Mouse (Mus musculus): ENCODE results near the gene Gin1. TPM values are rescaled to one million over a fixed set of nuclear protein-coding genes. Genes with fewer than 3 reads are reported as not detected.
"Not testable (repeated sequence)": the region's sequence is repeated elsewhere in the genome, so short reads cannot be mapped to it uniquely, and the experiment has no call there.

Gene Gin1
- total RNA-seq (2022), result 10 to 100 TPM; 11.2 to 16.0 (median 12.7) TPM

DNA sequence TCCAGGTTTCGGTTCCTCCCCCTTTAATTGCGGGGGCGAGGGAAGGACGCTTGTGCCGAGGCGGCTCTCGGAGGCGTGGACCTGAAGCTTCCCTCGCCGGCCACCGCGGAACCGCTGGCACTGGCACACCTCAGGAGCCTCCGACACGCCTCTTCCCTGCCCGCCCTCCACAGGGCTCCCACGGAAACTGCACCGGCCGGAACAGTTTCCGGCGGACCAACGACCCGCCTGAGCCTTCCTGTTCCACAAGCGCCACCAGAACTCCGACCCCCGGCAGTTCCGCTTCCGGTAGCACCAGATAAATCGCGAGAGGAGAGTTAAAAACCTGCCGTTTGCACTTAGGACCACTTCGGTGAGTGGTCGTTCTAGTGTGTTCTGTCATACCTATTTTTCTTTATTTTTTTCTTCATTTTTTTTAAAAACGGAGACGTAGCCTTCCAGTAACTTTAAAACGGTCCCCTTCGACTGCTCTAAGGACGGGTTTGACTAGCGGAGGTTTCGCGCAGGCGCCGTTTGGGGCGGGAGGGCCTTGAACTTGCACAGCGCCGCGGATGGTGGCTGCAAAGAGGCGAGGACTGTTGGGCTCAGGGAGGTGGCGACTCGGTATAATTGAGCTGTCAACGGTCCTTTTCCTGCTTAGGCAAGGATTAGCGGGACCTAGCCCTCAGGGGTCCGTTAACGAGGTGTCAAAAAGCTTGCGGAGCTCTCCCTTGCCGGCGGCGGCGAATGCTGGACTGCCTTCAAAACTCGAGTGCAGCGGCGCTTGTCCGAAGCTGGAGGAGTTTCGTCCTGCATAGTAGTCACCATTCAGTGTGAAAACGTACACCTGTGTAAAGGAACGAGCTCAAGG is at the start of gene Gin1, which contains the start of gene Ppip5k2:
Gene Gin1, plus strand, starts transcription at position 269 of the 850 bp plus-strand sequence.
Gene Ppip5k2, minus strand, starts transcription at position 508 of the 850 bp plus-strand sequence.
- peak; percentile 92 for DNase-seq

DNA sequence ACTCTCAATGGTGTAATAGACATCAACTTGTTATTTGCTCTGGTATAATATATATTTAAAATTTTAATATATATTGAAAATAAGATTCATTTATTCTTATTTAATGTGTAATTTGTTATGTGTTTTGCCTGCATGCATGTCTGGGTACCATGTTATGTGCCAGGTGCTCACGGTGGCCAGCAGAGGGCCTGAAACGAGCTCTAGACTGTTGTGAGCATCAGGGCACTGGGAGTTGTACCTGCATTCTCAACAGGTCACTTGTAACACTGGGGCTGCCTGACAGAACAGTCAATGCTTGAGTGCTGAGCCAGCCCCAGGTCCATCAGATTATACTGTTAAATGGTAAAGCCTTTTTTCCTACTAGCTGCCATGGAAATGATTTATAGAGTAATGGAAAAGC is 43.2 kb upstream of the Gin1 start:
- no peak for DNase-seq

- DNase-seq, result no peak
These were observed 40.6 kb upstream of the Gin1 start for GRCm38 (mm10) chr1:97729339-97729738.

GRCm38 (mm10) chr1:97743063-97743462 is 26.9 kb upstream of the Gin1 start:
- no peak for DNase-seq

GRCm38 (mm10) chr1:97745712-97746111 is 24.3 kb upstream of the Gin1 start:
- DNase-seq, result no peak

DNA sequence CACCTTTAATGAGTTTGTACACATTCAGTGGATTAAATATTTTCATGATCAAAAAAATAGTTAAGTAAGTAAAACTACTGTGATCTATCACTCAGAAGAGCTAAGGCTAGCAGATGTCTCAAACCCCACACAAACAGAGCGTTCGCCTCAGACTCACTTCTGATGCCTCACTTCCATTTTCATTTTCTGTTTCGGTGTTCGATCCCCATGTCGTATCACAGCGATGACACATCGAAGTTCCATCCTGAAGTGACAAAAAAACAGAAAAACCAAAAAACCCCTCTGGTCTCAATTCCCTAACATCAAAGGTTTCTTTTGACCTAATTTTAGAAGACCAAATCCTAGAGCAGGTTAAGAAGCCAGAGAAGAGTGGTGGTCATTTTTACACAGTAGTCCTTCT is 23.7 kb upstream of the Gin1 start:
- DNase-seq, result no peak

- no peak for DNase-seq
These were observed 21.8 kb upstream of the Gin1 start for GRCm38 (mm10) chr1:97748163-97748562.

GRCm38 (mm10) chr1:97753216-97753615 is 16.8 kb upstream of the Gin1 start:
- no peak for DNase-seq

DNA sequence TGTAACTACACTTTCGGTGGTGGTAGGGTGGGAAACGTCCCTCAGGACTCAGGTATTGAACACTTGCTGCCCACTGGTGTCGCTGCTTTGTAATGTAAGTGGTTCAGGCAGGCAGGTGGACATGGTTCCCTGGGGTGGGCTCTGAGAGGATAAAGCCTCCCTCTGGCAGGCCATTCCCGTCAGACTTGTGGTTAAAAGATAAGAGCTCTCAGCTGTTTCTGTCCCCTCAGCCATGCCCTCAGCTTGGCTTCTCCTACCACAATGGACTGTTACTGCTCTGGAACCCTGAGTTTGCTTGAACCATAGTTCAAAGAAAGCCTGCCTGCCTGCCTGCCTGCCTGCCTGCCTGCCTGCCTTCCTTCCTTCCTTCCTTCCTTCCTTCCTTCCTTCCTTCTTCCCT is 15.6 kb upstream of the Gin1 start:
- no peak for DNase-seq

- DNase-seq, result no peak
These were observed 10.1 kb upstream of the Gin1 start for GRCm38 (mm10) chr1:97759841-97760240.

DNA sequence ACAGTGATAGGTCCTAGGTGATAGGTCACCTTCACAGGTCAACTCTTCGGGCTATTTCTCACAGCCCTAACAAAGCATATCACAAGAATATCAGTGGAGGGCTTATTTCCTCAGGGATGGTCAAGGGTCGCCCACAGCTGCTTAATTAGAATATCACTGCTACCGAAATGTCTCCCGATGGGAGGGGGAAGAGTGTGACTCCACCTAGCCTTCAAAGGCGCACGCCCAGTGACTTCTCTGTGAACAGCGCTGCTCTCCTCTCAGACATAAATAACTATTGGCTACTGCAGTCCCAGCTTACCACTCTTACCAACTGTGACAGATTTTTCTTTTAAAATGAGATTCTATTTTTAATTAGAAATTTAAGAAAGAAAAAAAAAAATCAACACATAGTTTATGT is 9.4 kb upstream of the Gin1 start:
- no peak for DNase-seq

DNA sequence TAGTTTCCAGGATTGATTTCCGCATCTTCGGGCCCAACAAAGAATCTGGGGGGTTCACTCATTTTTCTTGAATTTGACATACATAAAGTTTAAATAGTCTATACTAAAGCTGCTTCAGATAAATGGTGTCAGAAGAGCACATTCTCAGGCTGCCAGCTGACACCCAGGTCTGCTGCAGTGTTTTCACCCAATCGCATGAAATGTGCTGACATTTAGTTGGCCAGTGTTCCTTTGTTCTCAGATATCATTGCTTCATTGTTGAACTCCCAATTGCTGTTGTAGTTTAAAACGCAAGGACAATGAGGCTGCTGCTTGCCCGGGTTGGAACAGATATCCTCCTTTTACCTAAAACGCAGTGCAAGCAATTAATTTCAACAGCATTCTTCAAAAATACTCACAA is 8.5 kb upstream of the Gin1 start:
- DNase-seq, result no peak

DNA sequence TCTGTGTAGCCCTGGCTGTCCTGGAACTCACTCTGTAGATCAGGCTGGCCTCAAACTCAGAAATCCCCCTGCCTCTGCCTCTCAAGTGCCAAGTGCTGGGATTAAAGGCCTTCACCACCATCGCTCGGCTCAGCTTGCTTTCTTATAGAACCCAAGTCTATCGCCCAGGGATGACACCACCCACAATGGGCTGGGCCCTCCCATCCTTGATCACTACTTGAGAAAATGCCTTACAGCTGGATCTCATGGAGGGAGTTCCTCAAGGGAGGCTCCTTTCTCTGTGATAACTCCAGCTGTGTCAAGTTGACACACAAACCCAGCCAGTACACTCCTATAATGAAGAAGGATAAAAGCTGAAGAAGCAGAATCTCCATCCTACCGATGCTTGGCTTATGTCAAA is 4.3 kb upstream of the Gin1 start:
- DNase-seq, result not testable (repeated sequence)

GRCm38 (mm10) chr1:97768089-97768488 is 1.9 kb upstream of the Gin1 start:
- no peak for DNase-seq

DNA sequence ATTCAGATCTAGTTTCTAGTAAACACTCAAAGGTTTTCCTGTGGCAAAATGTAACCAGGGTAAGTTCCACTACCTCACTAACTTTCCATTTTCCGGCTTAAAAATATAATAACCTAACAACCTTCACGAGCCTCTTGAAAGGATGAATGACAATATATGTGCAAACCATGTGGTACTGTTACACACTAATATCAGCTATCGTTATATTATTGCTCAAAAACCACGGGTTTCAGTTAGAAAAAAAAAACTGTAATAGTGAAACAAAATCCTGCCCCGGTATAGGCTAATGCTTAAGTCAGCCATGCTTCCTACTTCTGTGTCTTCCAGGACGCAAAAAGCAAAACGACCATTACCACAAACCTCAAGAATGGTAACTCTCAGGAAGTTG is 1.1 kb upstream of the Gin1 start:
- no peak for DNase-seq

DNA sequence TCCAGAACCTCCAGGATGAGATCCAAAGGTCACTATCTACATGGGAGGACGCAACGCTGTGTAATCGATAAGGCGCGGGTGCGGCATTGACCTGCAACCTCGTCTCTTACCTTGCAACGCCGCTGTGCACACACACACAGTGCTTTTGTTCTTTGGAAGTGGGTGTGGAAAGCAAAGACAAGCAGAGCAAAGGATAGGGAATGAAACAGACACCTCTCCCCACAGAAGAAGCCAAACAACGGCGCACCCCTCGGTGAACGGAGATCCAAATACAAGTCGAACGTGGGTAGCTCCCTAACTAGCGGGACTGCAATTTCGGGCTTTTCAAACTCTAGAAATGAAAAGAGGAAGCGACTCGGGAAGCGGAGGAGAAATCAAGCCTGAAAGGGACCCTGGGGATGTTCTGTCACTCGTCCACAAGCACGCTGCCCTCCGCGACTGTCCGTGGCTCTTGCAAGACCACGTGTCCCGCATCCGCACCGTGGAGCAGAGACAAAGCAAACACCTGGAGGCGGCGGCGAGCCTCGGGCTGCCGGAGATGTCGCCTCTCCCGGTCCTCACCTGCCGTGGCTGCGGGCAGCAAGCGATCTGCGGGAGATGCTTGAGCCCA is 573 bp upstream of the Gin1 start:
- peak; percentile 13 for DNase-seq

DNA sequence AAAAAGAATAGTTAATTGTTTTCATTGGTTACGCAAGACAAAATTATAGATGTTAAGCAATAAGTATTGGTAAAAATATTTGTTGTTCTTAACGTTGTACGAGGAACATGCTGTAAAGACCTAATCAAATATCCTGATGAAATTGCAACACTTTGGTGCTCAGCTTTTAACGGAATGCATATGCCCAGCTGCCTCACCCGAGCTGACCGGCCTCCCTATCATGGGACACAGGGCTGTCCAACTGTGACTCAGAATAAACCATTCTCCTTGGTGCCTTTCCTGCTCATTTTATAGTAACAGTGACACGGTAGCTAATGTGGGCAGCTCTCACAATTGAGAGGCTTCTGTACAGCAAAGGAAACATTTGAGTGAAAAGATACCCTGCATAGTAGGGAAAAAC is 1.1 kb downstream of the Gin1 start:
- no peak for DNase-seq

GRCm38 (mm10) chr1:97771727-97772126 is 1.8 kb downstream of the Gin1 start:
- DNase-seq, result no peak

DNA sequence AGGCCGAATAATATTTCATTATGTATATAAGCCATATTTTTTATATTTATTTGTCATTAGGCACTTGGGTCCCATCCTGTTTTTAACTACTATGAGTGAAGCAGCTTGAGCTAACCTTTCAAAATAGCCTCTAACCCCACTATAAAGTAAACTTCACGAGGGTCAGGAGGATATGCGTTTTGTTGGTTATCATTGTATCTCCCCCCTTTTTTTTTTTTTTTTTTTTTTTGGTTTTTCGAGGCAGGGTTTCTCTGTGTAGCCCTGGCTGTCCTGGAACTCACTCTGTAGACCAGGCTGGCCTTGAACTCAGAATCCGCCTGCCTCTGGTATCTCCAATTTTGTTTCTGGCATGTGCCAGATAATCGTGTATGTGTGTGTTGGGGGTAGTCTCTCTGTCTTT is 3.4 kb downstream of the Gin1 start:
- no peak for DNase-seq

DNA sequence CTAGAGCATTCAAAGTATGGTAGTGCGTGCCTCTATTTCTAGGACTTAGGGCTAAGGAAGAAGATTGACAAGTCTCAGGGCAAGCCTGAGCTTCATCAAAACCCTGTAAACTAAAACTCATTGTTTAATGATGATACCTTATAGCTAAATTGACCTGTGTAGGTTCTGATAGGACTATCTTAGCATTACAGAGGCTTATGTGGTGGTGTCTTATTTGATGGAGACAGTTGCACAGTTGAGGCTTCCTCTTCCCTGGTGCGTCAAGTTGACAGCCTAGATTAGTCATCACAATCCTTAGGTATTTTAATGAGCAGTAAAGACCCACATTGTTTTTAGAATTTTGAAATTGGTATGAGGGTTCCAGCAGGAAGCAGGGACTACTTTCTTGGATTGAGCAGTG is 4.0 kb downstream of the Gin1 start:
- no peak for DNase-seq

GRCm38 (mm10) chr1:97781674-97782073 is 11.7 kb downstream of the Gin1 start:
- no peak for DNase-seq

DNA sequence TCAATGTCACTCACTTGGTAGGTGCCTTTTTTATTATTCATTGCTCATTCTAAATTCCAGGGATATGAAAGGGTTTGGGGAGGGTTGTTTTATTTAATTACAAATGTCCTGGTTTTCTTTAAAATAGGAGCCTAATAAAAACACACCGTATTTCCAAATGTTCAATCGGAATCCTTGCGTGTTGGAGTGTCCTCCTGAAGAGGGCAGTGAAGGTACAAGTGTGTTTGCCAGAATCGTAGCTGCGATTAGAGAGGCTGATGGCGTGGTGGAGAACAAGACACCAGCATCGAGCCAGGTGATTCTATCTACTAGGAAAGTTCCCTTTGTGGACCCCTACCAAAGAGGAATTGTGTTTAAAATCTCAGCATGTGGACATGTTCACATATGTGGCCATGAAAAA is 15.0 kb downstream of the Gin1 start:
- no peak for DNase-seq

DNA sequence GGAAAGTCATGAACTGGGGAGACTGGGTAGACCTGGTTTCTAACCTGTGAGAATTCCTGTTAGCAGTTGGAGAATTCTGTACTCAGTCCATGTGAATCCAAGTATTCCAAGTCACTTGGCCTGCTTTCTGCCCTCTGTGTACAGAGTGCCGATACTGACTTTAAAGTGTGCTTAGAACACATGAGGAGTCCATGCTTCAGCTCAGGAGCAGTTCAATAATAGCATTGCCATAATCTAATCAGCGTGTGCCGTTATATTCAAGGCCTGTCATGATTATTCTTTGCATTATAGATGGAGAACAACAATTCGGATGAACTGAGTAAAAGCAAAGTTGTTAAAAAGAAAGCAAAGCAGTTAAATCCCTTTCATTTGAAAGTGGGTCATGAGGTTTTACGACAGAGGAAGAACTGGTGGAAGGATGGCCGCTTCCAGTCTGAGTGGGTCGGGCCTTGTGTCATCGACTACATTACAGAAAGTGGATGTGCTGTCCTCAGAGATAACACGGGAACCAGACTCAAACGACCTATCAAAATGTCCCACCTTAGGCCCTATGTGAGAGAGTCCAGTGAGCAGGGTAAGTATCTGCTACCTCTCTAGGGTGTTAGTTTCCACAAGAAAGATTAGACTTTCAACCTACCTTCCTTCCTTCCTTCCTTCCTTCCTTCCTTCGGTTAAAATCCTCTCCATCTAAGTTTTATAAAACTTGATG is 15.9 kb downstream of the Gin1 start:
- DNase-seq, result no peak

DNA sequence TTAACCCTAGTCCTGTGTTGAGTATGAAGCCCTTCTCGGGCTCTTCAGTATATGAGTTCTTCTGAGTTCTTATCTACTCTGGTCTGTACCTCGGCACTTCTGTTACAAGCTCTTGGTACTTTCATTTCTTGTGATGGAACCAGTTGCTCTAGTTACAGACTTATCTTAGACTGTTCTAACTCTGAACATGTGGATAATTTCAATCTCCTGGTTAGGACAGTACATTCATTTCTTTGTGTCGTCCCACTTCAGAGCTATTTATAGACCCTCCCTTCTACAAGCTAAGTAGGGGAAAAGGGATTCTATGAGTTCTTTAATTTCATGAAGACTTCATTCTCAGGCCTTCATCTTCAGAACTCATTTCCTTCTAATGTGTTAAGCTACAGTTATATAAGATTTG is 17.7 kb downstream of the Gin1 start:
- DNase-seq, result no peak

All from adrenal gland, adult 8-10 months (tissue).